Mouse (Mus musculus) frontal cortex, postnatal 14 days (tissue): ENCODE results near the gene Map4k5.

ENCODE experiments used
- DNase-seq, 2 experiments: peaks; one replicate each; pipeline ENCODE4 v3.0.0; 2022; ENCODE audit warnings: low spot score in 2 of 2

Gene Map4k5

GRCm38 (mm10) chr12:69753936-69754335, 139.1 kb downstream of the Map4k5 start:
- DNase-seq: no peak
